Mouse (Mus musculus) cerebellum, adult 9-11 months (tissue): ENCODE data around the gene Nrm.

ENCODE experiments used
- DNase-seq: peaks from one replicate; pipeline ENCODE4 v3.0.0; 2022

The Nrm gene

DNA sequence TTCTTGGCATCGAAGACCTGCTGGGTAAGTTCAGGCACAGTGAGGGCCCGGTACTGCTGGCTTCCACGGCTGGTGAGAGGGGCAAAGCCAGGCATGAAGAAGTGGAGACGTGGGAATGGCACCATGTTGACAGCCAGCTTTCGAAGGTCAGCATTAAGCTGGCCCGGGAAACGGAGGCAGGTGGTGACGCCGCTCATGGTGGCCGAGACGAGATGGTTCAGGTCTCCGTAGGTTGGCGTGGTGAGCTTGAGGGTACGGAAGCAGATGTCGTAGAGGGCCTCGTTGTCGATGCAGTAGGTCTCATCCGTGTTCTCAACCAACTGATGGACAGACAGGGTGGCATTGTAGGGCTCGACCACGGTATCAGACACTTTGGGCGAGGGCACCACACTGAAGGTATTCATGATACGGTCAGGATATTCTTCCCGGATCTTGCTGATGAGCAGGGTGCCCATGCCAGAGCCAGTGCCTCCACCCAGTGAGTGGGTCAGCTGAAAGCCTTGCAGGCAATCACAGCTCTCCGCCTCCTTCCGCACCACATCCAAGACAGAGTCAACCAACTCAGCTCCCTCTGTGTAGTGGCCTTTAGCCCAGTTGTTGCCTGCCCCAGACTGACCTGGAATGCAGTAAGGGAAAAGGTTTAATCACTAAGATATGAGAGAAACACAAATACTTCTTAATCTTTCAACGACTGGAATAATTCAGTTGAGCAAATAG, 25.5 kb upstream of the Nrm start:
- DNase-seq: peak; percentile 61

DNA sequence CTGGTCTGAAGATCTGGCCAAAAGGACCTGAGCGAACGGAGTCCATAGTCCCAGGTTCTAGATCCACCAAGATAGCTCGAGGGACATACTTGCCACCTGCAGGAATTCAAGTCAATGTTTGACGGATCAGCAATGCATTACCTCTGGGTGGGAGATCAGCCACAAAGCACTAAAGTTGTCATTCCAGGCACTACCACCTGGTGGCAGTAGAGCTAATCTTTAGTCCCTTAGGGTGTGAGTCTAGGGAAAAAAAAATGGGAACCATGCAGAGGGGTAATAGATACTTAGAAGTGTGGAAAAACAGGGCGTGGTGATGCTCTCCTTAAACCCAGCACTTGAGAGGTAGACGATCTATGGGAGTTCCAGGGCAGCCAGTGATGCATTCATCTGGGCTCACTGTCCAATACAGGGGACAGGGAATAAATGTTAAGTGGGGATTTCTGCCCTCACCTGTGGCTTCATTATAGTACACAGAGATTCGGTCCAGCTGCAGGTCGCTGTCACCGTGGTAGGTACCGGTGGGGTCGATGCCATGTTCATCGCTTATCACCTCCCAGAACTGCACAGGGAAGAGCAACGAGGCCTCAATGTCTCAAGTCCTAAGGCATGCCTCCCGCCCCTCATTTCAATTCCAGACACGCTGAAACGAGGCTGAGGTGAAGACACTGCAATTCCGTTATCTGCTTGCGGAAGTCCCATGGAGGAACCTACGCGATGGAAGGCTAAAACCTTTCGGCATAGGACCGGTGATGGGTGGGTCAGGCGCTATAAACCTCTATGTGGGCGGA, 24.7 kb upstream of the Nrm start:
- DNase-seq: peak; percentile 87

DNA sequence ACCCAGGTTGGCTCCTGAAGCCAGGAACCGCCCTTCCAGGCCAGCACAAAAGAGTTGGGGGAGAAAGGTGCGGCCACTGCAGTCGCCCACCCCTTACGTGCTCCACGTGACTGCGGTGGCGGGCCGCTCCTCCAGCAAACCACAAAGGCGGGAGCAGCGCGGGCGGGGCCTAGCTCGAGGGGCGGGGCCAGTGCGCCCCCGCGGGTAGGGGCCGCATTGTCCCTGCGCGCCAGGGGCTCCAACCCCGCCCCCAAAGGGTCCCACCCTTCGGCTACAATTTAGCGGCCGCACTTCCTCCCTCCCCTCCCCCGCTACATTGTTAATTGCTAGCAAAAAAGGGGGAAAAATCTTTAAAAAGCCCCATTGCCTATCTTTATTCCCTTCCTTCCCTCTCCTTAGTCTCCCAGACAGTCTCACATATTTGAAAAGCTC, 24.1 kb upstream of the Nrm start:
- peak; percentile 86 for DNase-seq

DNA sequence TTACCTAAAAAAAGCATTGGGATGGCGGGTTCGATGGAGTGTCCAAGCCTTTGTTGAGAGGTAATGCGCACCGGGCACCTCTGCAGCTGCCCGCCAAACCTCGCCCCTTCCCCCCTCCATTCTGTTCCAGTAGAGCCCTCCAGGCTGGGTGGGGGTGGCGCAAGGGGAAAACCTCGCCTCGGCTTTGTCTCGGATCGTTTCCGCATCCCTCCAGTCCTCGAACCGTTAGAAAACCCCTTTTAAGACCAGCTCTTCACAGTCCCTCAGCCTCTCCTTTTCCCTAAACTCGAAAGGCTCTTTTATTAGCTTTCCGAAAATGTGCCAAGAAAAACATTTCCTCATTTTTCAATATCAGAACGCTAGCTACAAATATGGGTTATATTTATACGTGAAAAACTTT, 23.6 kb upstream of the Nrm start:
- peak; percentile 77 for DNase-seq

DNA sequence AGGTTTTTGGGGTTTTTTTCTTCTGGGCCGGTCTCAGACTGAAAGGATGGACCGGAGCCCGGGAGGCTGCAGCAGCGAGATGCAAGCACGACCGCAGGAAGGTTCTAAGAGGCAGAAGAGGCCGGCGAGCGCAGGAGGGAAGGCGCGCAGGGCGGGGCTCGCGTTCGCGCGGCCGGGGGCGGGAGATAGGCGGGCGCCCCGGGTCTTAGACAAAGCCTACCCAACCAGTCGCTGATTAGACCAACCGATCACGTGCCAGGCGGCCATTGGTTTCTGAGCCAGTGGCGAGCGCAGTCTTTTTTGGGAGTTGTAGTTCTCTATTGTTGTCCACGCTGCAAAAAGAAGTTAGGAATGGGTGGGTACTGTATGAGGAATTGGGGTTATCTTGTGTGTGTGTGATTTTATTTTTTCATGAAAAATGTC, 23.0 kb upstream of the Nrm start, which contains the start of gene Tubb5:
Gene Tubb5, minus strand, starts transcription at position 185 of the 423 bp plus-strand sequence.
- DNase-seq: peak; percentile 97

DNA sequence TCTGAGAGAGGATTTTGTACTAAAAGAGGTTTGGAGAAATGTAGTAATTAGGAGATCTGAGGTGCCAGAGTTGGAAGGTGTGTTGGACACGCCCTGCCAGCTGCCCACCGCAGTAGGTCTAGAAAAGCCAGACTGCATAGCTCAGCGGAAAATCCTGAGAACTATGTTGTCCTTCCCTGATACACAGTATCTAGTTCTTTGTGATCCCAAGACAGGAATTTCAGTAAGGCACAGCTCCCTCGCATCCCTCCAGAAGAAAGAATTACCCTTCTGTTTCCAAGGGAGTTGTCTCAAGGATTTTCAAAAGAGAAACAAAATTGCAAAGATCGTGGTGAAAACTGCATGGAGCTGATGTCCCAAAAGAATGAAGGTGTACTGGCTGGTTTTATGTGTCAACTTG, 22.5 kb upstream of the Nrm start:
- no peak for DNase-seq

DNA sequence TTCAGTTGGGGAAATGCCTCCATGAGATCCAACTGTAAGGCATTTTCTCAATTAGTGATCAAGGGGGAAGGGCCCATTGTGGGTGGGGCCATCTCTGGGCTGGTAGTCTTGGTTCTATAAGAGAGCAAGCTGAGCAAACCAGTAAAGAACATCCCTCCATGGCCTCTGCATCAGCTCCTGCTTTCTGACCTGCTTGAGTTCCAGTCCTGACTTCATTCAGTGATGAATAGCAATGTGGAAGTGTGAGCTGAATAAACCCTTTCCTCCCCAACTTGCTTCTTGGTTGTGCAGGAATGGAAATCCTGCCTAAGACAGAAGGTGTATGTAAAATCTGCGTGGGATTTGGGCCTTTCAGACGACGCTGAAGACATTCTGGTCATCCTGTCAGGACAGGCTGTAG, 22.1 kb upstream of the Nrm start:
- DNase-seq: peak; percentile 56

DNA sequence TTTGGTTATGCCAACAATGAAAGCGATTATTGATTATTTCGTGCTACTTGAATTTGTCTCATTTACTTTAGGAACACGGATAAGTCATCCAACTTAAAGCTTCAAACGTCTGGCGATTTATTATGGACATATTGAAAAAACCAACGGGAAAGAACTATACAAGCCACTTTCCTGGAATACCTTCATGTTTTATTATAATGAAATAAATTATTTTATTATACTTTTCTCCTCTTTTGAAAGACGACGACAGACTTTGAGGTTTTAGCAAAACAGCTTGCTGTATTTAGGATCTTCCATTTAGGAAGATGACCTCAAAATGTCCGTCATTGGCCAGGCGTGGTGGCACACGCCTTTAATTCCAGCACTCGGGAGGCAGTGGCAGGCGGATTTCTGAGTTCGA, 20.6 kb upstream of the Nrm start:
- no peak for DNase-seq

DNA sequence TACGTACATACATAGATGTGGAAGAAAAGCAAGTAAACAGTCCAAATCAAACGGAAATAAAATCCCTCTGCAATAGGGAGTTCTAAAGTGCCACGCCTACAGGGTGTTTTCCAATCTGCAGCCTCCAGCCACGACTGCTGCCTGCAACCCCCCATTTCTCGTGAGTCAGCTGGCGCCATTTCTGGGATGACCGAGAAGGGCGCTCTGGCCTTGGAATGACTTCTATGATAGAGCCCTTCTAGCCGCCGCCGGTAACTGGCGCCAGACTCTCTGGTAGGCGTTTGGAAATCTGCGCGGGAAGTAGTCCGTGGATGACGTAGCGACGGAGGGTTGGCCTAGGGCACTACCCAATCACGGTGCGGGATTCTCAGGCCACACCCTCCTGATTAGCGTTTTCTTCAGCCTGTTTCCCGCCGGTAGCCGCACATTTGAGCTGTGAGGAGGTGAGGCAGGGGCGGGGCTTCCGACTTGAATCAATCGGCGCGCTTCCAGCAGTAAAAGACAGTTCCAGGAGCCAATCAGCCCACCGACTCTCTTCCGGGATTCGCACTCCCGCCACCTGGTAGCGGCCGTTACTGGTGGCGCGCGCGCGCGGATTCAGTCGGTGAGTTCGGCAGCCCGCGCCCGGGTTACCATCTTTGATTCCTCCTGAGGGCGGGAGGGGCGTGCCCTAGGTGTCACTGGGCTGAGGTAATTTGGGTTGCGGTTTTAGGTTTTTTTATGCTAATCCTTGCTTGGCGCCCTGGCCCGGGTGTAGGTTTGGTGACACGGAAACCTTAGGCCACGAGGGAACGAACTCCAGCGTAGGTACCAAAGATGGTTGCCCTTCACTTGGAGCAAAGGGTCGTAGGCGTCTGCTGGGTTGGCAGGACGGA, 19.8 kb upstream of the Nrm start, which contains the start of gene Mdc1:
Gene Mdc1, plus strand, starts transcription at position 440 of the 875 bp plus-strand sequence.
- DNase-seq: peak; percentile 100

DNA sequence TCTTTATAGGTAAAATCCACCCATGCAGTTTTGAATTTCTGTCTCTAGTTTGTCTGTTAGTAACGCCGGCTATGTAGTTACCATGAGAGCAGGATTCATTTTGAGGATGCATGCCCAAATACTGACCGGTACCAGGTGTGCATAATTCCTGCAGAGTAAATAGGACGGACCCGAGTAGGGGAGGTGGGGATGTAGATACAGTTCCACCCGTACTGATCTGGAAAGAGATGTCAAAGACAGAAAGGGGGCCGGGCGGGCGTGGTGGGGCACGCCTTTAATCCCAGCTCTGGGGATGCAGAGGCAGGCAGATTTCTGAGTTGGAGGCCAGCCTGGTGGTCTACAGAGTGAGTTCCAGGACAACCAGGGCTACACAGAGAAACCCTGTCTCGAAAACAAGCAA, 19.1 kb upstream of the Nrm start:
- DNase-seq: no peak

DNA sequence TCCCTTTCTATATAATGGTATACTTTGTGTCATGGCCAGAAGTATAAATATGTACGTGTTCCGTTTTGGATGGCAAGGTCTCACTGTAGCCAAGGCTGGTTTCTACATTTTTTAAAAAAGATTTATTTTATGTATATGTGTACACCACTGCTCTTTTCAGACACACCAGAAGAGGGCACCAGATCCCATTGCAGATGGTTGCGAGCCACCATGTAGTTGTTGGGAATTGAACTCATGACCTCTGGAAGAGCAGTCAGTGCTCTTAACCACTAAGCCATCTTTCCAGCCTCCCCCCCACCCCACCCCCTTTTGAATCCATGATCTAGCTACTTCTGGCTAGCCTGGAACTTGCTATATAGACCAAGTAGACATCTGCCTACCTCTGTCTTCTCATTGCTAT, 17.6 kb upstream of the Nrm start:
- no peak for DNase-seq

DNA sequence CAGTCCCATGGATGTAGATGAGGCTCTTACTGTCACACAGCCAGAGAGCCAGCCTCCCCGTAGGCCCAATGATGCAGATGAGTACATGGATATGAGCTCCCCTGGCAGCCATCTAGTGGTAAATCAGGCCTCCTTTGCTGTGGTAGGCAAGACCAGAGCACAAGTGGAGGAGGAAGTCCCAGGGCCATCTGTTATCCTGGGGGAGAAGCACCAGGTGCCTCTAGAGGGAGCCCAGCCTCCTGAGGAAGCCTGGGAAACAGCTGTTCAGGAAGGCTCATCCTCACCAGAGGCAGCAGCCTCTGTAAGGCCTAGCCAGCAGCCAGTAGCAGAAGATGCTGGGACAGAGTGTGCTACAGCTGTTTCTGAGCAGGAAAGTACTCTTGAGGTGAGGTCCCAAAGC, 13.0 kb upstream of the Nrm start:
- DNase-seq: no peak

DNA sequence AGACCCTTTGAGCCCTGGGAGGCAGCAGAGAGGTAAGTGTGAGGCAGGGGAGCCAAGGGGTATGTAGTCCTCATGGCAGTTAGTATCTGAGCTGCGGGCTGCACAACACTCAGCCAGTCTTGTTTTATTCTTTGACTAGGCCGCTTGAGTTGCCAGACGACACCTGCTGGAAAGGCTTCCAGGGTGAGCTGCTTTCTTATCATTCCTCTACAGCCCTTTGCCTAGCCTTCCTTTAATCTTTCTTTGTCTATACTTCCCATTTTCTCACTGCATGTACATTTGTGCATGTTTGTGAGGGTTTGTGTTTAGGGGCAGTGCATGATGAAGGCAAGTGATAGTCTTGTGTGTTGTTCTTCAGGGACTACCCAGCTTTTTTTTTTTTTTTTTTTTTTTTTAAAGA, 10.1 kb upstream of the Nrm start:
- no peak for DNase-seq

DNA sequence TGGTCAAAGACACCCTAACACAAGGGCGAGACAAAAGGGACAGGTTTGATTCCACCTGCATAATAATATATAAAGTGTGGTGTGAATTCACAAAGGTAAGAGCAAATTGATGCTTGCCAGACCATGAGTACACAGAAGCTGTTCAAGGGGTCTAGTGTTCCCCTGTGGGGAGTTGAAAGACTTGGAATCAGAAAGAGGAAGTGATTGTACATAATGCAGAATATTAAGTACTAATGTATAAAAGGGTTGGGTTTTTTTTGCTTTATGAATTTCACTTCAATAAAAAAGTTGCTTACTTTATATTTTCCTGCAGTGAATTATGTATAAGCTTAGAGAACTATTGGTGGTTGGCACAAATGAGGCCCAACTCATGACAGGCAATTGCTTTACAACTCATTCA, 1.7 kb upstream of the Nrm start:
- no peak for DNase-seq

DNA sequence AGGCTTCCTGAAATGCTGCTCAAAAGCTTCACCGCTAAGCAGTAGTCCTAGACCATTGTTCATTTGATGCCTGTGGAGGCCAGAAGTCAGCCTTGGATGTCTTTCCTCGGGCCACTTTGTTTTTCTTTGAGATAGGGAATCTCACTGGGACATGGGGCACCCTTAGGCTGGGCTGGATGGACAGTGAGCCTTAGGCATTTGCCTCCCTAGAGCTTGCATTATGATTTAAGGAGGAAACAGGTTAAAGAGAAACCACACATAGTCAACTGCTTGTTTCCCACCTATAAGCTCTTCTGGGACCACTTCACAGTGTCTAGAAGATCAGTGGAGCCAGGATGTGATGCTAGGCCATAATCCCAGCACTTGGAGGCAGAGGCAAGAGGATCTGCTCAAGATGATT, 1.3 kb upstream of the Nrm start:
- no peak for DNase-seq

DNA sequence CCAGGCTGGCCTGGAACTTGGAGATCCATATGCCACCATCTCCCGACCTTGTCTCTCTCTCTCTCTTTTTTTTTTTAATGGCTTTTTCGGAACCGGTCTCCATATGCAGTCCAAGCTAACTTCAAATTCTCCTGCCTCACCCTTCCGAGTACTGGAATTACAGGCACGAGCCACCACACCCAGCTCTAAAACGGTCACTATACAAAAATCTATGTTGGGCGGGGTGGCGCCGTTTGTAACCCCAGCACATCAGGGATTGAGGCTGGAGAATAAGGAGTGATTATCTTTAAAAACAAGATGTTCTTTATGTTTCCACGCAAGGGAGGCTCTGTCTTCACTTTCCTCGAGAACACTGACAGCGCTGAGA, 304 bp upstream of the Nrm start:
- DNase-seq: no peak

DNA sequence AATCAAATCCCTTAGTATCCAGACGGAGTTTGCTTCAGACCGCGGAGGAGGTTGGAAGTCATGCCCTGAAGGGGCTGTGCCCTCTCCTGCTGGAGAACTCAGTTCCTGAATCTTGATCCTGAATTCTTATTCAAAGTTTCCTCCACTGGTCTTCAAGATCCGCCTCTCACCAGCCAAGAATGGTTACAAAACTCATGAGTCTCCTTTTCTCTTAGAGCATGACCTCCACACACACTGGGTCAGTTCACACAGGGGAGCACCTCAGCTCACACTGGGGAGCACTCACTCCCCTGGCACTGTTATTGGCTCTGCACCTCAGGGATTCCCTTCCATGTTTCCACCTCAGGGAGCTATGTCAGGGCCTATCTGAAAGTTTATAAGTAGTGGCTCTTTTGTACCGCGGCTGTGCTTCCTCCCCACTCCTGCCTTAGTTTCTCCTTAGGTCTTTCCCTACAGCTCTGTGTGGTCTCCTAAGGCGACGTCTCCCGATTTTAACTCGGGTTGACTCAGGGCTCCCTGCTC, 3.8 kb downstream of the Nrm start:
- no peak for DNase-seq

DNA sequence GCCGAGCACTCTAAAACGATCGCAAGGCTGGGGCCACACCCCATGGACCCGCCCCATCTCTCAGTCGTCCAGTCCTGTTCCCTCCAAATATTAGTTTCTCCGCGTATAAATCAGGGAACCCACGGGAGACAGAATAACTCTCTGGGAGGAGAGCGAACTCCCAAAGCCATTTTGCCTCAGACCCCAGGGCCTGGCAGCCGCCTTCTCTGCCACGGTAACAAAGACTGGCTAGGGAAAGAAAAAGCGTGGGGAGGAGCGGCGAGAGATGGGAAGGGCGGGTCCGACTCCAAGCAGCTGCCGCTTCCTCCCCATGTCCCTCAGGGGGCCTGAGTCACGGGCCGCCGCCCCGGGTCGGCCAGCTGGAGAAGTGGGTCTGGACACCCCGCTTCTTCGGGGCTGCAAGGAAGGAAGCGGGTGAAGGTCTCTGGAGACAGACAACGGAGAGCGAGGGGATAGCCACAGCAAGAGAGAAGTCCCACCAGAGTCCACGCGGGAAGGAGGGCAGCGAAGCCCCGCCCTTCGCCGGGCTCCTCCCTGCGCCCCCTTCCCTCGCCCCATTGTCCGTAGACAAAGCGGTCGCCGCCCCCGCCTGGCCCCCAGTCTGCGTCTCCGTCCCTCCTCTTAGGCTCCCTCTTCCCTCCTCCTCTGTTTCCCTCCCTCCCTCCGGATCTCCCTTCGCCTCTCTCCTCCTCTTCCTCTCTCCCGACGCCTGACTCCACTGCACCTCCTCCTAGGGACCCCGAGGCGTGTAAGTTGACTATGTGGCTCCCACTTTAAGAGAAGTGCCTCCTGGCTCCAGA, 4.6 kb downstream of the Nrm start, which contains the start of gene Ppp1r18:
Gene Ppp1r18, plus strand, starts transcription at position 113 of the 800 bp plus-strand sequence.
- DNase-seq: peak; percentile 54

DNA sequence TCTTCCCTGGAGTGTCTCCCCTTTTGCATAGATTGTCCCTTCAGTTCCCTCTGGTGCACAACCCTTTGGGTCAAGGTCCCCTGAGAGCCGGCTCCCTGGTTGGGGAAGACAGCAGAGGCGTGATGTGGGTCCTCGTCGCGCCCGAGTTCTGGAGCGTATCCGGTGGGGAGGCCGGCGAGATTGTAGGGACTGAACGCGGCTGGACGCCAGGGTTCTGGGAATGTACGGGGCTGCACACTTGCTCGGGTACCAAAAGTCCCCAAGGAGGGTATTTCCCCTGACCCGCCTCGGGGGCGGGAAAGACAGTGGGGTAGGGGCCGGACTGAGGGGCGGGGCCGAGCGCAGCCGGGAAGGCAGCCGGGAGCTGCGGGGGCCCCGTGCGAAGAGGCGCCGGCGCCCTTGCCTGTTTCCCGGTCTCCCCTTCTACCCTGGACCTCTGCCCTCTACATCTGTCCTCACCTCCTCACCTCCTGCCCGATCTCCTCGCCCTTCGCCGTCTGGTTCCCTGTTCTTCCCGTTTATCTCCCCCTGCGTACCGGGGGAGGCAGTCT, 5.2 kb downstream of the Nrm start:
- DNase-seq: peak; percentile 49

DNA sequence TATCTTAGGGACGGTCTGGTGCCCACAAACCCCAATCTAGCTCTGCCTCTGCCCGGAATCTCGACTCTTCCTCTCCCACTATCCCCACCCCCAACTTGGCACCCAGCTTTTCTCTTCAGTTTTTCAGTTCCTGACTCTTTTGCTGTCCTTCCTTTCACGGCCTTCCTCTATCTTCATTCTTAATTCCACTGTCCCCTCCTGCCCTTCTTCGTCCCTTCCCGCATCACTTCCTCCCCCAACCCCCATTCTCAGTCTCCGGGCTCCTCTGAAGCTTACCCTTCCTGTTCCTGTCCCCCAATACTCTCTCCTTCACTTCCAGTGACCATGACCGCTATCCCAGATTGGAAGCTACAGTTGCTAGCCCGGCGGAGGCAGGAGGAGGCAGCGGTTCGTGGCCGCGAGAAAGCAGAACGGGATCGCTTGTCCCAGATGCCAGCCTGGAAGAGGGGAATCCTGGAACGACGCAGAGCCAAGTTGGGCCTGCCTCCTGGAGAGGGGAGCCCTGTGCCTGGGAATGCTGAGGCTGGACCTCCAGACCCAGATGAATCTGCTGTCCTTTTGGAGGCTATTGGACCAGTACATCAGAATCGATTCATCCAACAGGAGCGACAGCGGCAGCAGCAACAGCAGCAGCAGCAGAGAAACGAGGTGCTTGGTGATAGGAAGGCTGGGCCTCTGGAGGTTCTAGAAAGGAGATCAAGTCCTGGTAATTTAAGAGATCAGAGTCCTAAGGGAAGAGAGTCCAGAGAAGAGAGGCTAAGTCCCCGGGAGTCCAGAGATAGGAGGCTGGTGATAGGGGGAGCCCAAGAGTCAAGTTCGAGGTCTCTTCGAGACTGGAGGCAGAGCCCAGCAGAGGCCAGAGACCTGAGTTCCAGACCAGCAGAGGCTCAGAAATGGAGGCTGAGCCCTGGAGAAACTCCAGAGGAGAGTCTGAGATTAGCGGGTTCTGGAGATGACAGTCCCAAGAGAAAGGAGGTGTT, 6.1 kb downstream of the Nrm start:
- no peak for DNase-seq
